Mouse (Mus musculus): ENCODE data around the gene Fam20c.

DNA sequence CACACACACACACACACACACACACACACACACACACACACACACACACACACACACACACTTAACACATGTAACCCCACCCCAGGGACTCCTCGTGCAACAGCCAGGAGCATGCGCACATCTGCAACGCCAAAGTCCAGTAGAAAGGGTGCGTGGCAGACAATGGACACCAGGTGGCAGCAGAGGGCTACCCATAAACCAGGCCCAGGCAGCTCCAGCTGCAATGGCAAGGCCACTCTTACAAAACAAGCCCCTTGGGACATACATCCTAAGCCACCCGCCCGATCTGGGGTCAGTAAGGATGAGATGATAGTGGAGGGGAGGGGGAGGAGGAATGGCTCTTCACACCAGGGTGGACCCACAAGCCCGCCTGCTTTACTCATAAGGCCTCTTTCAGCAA, 93.8 kb downstream of the Fam20c start:
- no peak for TF ChIP-seq CHD2 (IDR thresholded peaks at IDR 0.05; ENCODE audit: low read depth, low read length)
- TF ChIP-seq HCFC1 (IDR thresholded peaks at IDR 0.05; ENCODE audit: borderline replicate concordance, insufficient read depth, low read length) = no peak
- peak; percentile 100 for TF ChIP-seq ZC3H11A (IDR thresholded peaks at IDR 0.05; ENCODE audit: borderline replicate concordance, low read depth, low read length)
- TF ChIP-seq MAFK (IDR thresholded peaks at IDR 0.05; ENCODE audit: insufficient read depth, low read depth, low read length) = no peak
- no peak for TF ChIP-seq ZNF384 (IDR thresholded peaks at IDR 0.05; ENCODE audit: low read depth, low read length)

Data from ES-E14 (cell line).